Mouse (Mus musculus) left cerebral cortex, postnatal 10 days (tissue): ENCODE data around the gene Rph3a. TPM values are rescaled to one million over a fixed set of nuclear protein-coding genes. Genes with fewer than 3 reads are reported as not detected.

ENCODE experiments used
- DNase-seq, 2 experiments: peaks; one replicate each; pipeline ENCODE4 v3.0.0; 2021 to 2022; ENCODE audit warnings: low spot score in 2 of 2, mixed read lengths in 1 of 2; ENCODE audit errors: extremely low spot score in 1 of 2
- intact Hi-C: fragments of 180-260 bp; cut with DNase I; formaldehyde crosslinking; loops from one replicate; pipeline ENCODE4 v1.15.1; 2025
- total RNA-seq, 2 experiments: library from RNA; stranded (reverse); gene quantifications; 2 replicates each; pipeline ENCODE4 v1.2.3; 2021

Gene Rph3a
- total RNA-seq, 2 experiments from 2014 or later, result 188 to 210 TPM

GRCm38 (mm10) chr5:120983029-120983428, 26.9 kb downstream of the Rph3a start:
- no peak for DNase-seq
- intact Hi-C loops, result no loop called here

DNA sequence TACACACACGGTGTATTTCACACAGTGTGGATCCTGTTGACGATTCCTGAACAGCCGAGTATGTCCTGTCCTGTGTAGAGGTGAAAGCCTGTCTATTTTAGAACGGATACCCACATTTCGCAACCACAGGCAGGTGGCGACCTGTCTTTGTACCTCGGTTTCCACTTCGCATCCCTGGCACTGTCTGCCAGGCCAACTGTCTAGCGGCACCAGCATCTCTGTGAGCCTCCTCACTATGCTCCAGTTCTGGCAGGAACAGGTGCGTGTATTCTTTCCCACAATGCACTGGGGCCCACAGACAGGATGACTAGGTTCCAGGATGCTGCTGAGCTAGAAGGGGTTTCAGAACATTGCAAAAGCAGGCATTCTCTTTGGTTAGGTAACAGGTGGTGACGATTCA, 28.7 kb downstream of the Rph3a start:
- DNase-seq, result no peak
- intact Hi-C loops, result no loop called here

- intact Hi-C loops, result no loop called here
- no peak for DNase-seq
These were observed 29.8 kb downstream of the Rph3a start for GRCm38 (mm10) chr5:120980116-120980515.

DNA sequence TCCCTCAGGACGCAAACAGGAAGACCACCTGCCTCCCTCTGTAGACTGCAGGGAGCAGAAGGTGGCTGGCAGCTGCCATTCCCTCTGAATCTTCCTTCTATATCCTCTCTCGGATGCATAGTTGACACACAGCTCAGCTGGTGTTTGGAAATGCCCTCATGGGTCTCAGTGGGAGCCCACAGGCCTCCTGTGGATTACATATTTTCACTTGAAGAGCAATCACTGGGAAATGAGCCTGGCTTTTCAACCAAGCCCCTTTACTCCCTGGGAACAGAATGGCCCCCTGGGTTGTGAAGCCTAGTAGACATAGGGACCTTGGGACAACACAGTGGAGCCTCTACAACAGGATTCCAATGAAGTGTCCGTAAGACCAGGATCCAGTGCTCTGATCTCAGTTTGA, 33.8 kb downstream of the Rph3a start:
- intact Hi-C loops, result no loop called here
- DNase-seq, result no peak

- no peak for DNase-seq
- intact Hi-C loops, result no loop called here
These were observed 35.4 kb downstream of the Rph3a start for GRCm38 (mm10) chr5:120974522-120974921.

DNA sequence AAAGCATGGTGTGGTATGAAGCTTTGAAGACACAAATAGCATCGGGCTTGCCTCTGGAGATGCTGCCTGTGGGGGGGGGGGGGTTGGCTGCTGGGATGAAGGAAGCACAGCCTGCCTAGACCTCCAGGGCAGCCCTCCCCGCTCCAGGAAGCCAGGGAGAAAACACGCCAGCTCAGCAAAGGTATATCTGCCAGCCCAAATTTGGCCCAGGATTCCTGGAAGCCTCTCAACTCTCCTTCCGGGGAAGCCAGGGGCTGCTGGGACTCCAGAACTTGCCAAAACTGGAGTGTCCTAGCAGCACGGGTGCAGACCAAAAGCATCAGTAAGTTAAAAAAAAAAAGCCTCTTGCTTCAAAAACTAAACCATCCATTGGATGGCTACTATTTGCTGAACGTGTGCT, 37.6 kb downstream of the Rph3a start:
- intact Hi-C loops, result no loop called here
- DNase-seq, result no peak

DNA sequence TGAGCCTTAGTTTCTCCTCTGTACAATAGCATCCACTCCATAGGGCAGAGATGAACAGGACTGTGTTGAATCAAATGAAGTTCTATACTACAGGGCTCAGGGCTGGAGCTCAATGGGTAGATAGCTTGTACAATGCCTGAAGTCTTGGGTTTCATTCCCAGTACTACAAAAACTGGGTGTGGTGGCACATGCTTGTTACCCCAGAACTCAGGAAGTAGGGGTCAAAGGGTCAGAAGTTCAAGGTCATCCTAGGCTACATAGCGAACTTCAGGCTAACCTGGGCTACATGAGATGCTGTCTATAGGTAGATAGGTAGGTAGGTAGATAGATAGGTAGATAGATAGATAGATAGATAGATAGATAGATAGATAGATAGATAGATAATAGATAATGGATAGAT, 38.6 kb downstream of the Rph3a start:
- intact Hi-C loops, result no loop called here
- DNase-seq, result no peak

- peak; percentile 38 to 66 for DNase-seq
- intact Hi-C loops, result no loop called here
These were observed 40.2 kb downstream of the Rph3a start for GRCm38 (mm10) chr5:120969703-120970102.

- intact Hi-C loops, result no loop called here
- DNase-seq, result no peak
These were observed 41.1 kb downstream of the Rph3a start for GRCm38 (mm10) chr5:120968799-120969198.

GRCm38 (mm10) chr5:120968134-120968532, 41.8 kb downstream of the Rph3a start:
- no peak for DNase-seq
- intact Hi-C loops, result no loop called here

GRCm38 (mm10) chr5:120967355-120968133, 42.3 kb downstream of the Rph3a start:
- DNase-seq, result no peak
- intact Hi-C loops, result no loop called here

- intact Hi-C loops, result no loop called here
- DNase-seq, result no peak
These were observed 43.0 kb downstream of the Rph3a start for GRCm38 (mm10) chr5:120966894-120967293.

DNA sequence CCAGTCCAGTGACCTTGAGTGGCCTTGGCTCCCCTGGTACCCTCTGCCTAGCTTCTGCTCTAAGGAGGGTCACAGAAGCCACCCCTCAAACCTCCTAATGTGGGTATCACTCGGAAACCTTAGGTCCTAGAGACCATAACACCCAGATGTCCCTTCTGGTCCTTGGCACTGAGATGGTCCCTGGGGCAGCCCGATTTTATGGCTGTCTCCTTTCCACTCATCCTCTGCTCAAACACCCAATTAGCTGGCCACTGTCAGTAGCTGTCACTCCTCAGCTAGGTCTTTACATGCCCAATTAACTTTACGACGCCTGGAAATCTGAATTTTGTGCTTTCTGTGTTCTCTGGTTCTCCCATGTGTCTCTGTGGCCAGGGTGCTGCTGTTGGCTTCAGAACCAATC, 43.7 kb downstream of the Rph3a start:
- DNase-seq, result no peak
- intact Hi-C loops, result no loop called here

- no peak for DNase-seq
- intact Hi-C loops, result no loop called here
These were observed 48.9 kb downstream of the Rph3a start for GRCm38 (mm10) chr5:120961004-120961403.

DNA sequence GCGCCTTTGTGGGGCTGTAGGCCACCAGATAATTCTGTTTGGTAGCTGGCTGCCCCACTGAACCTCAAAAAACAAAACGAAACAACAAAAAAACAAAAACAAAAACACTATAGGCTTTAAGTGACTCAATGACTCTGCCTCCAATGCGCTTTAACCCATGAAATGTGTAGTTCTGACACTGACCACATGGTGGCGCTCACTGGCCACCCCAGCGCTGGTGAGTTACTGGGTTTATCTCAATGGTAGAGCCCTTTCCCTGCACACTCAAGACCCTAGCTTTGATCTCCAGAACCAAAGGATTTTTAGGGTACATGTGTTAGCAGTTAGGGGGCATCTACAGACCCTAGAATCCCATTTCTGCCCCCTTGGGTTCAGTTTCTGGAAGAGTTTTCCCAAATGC, 55.9 kb downstream of the Rph3a start:
- DNase-seq, result peak in 1 of 2 experiments; percentile 23
- intact Hi-C loops, result loop anchor here (10.0 kb wide), 1 partner anchor 201 kb away; no protein-coding TSS in a partner anchor

DNA sequence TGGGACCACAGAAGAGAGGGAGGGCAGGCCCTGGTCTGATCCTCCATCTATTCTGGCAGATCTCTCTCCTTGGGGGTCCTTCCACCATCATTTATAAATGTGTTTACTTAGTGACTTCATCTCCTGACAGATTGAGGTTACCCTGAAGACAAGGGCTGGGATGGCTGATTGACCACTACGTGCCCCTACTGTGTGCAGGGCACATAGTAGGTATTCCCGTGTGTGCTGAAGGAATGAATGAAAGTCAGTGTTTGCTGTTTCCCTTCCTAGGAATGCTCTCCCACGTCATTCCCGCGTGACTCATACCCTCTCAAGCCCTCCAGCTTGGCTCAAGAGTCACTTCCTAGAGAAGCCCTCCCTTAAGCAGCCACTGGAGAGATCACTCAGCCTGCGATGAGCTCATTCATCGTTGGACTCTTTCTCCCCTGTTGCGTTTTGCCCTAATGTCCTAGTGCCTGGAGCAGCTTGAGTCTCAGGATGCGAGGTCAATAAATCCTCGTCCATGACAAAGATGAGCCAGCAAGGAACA, 57.6 kb downstream of the Rph3a start:
- DNase-seq, result no peak
- intact Hi-C loops, result loop anchor here (10.0 kb wide), 1 partner anchor 202 kb away; no protein-coding TSS in a partner anchor

DNA sequence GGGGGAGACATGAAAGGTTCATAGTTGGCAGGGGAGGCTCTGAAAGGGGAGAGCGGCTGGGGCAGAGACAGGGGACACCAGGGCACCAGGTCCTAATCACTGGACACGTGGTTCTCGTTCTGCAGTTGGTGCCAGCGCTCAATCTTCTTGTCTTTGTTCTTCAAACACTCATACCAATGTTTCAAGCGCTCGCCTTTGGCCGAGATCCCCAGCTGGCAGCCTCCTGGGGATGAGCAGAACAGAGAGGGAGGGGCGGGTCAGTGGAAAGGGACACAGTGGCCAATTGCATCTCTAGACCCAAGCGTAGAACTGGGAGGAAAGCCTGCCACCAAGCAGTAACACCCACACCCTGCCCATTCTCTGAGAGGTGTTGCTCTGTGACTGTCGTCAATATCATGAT, 67.8 kb downstream of the Rph3a start:
- intact Hi-C loops, result no loop called here
- DNase-seq, result no peak

DNA sequence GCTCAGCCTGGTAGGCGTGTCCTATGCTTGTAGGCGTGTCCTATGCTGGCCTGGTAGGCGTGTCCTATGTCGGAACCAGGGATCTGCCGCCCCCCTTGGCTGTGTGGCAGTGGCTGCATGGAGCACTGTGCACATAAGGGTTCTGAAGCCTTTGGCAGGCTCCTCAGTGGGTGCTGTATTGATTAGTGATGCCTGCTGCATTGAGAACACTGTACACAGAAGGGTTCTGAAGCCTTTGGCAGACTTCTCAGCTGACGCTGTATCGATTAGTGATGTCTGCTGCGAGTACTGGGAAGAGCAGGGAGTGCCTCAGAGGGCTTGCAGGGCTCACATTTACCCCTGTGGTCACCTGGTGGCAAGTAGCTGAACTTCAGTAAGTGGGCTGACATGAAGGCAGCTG, 71.3 kb downstream of the Rph3a start:
- DNase-seq, result no peak
- intact Hi-C loops, result no loop called here

- intact Hi-C loops, result no loop called here
- DNase-seq, result no peak
These were observed 72.1 kb downstream of the Rph3a start for GRCm38 (mm10) chr5:120937841-120938240.

DNA sequence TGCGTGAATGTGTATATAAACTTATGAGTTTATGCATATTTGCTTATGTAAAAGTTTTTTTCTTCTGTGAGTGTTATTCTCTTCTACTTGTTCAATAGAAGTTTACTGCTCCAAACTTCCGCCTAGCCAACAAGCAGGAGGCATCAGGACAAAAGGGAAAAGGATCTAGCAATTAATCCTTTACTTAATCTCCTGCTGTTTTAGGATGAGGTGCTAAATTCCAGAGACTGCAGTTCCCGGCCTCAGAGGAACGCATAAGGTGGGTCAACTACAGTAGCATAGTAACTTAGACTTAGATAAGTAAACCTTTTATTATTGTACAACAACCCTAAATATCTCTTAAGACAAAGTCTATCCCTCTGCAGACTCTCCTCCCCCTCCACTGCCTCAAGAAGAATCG, 75.9 kb downstream of the Rph3a start:
- intact Hi-C loops, result loop anchor here (5.0 kb wide), 1 partner anchor 117 kb away; no protein-coding TSS in a partner anchor
- no peak for DNase-seq

DNA sequence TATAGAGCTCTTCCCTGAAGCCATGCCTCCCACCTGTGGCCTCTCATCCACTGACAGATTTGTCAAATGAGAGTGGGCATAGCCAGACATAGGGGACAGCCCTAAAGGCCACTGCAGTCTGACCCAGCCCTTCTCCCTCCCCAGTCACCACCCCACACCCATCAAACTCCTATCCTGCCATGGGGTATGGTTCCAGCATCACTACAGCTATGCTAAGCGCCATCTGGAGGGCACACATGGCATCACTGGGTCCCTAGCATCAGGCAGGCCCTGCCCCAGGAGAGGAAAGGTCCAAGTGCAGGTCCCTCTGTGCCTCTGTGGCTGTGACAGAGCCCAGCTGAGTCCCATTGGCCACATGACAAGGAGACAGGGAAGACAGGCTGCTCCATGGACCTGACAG, 82.9 kb downstream of the Rph3a start:
- no peak for DNase-seq
- intact Hi-C loops, result no loop called here
